Mouse (Mus musculus): ENCODE results near the gene Ripor3. TPM values are rescaled to one million over a fixed set of nuclear protein-coding genes. Genes with fewer than 3 reads are reported as not detected.

Ripor3 gene
- polyA plus RNA-seq, 1 experiment from 2014 or later, result 1.1 TPM

- Histone ChIP-seq H3K36me3 (ENCODE audit: insufficient read depth, low read length) (no peaks in the 10 kb centered on the region), H3K9ac (replicated peaks; ENCODE audit: low read depth) (no peak overlapping the region), H3K27ac (ENCODE audit: low read length) (peak overlapping the region; percentile 65), H3K4me3 (ENCODE audit: low read depth, low read length) (no peak overlapping the region), H3K4me1 (ENCODE audit: insufficient read depth, low read depth, low read length) (peaks cover 35% of the 10 kb centered on the region), H3K27me3 (replicated peaks; ENCODE audit: insufficient read depth, low read length) (no peaks in the 10 kb centered on the region), H3K4me2 (replicated peaks; ENCODE audit: low read depth, low read length) (no peak overlapping the region), H3K9me3 (ENCODE audit: low read length) (no peaks in the 10 kb centered on the region)
- DNase-seq (ENCODE audit: low spot score) (peak; percentile 58), ATAC-seq (no peak)
- 66% methylated on average over 13 of the region's 13 CpGs for WGBS
- TF ChIP-seq EP300 (IDR thresholded peaks at IDR 0.05) (no peak), CTCF (IDR thresholded peaks at IDR 0.05) (no peak)
Observed at GRCm38 (mm10) chr2:167951301-167952211, 58.9 kb downstream of the Ripor3 start.

- 52% methylated on average over 6 of the region's 6 CpGs for WGBS
Observed at GRCm38 (mm10) chr2:167950681-167951080, 59.7 kb downstream of the Ripor3 start.

GRCm38 (mm10) chr2:167949808-167950207 is 60.6 kb downstream of the Ripor3 start:
- no peaks in the 10 kb centered on the region for H3K9me3 ChIP-seq (ENCODE audit: low read length)
- H3K4me1 ChIP-seq (ENCODE audit: insufficient read depth, low read depth, low read length), result peaks cover 38% of the 10 kb centered on the region
- DNase-seq (ENCODE audit: low spot score) (no peak), ATAC-seq (no peak)
- H3K27ac ChIP-seq (ENCODE audit: low read length), result peak overlapping the region; percentile 82
- no peaks in the 10 kb centered on the region for H3K36me3 ChIP-seq (ENCODE audit: insufficient read depth, low read length)
- H3K27me3 ChIP-seq (replicated peaks; ENCODE audit: insufficient read depth, low read length), result no peaks in the 10 kb centered on the region
- H3K9ac ChIP-seq (replicated peaks; ENCODE audit: low read depth), result no peak overlapping the region
- 78% methylated on average over 2 of the region's 2 CpGs for WGBS
- no peak overlapping the region for H3K4me3 ChIP-seq (ENCODE audit: low read depth, low read length)
- TF ChIP-seq EP300 (IDR thresholded peaks at IDR 0.05) (no peak), CTCF (IDR thresholded peaks at IDR 0.05) (no peak)
- H3K4me2 ChIP-seq (replicated peaks; ENCODE audit: low read depth, low read length), result no peak overlapping the region

More at GRCm38 (mm10) chr2:167950681-167951080, 59.7 kb downstream of the Ripor3 start:
- H3K4me3 ChIP-seq (ENCODE audit: low read depth, low read length), result no peak overlapping the region
- no peaks in the 10 kb centered on the region for H3K27me3 ChIP-seq (replicated peaks; ENCODE audit: insufficient read depth, low read length)
- no peak for TF ChIP-seq CTCF (IDR thresholded peaks at IDR 0.05)
- peak; percentile 39; the same call in 1 of the 2 replicates for TF ChIP-seq EP300 (IDR thresholded peaks at IDR 0.05)
- H3K9me3 ChIP-seq (ENCODE audit: low read length), result no peaks in the 10 kb centered on the region
- H3K4me2 ChIP-seq (replicated peaks; ENCODE audit: low read depth, low read length), result no peak overlapping the region
- no peaks in the 10 kb centered on the region for H3K36me3 ChIP-seq (ENCODE audit: insufficient read depth, low read length)
- ATAC-seq (peak; percentile 32), DNase-seq (ENCODE audit: low spot score) (no peak)
- peak overlapping the region; percentile 82 for H3K27ac ChIP-seq (ENCODE audit: low read length)
- peaks cover 35% of the 10 kb centered on the region for H3K4me1 ChIP-seq (ENCODE audit: insufficient read depth, low read depth, low read length)
- no peak overlapping the region for H3K9ac ChIP-seq (replicated peaks; ENCODE audit: low read depth)

- no peaks in the 10 kb centered on the region for H3K27me3 ChIP-seq (replicated peaks; ENCODE audit: insufficient read depth, low read length)
- H3K9ac ChIP-seq (replicated peaks; ENCODE audit: low read depth), result no peak overlapping the region
- DNase-seq (ENCODE audit: low spot score), result peak; percentile 80
- peak overlapping the region; percentile 82 for H3K27ac ChIP-seq (ENCODE audit: low read length)
- peaks cover 42% of the 10 kb centered on the region for H3K4me1 ChIP-seq (ENCODE audit: insufficient read depth, low read depth, low read length)
- 24% methylated on average over 6 of the region's 6 CpGs for WGBS
- no peak overlapping the region for H3K4me2 ChIP-seq (replicated peaks; ENCODE audit: low read depth, low read length)
- no peak overlapping the region for H3K4me3 ChIP-seq (ENCODE audit: low read depth, low read length)
- H3K36me3 ChIP-seq (ENCODE audit: insufficient read depth, low read length), result no peaks in the 10 kb centered on the region
- no peaks in the 10 kb centered on the region for H3K9me3 ChIP-seq (ENCODE audit: low read length)
- TF ChIP-seq CTCF (IDR thresholded peaks at IDR 0.05) (no peak), EP300 (IDR thresholded peaks at IDR 0.05) (peak; percentile 51; the same call in 1 of the 2 replicates)
- ATAC-seq, result peak; percentile 44
Observed at GRCm38 (mm10) chr2:167949250-167949649, 61.2 kb downstream of the Ripor3 start.

- Histone ChIP-seq H3K27me3 (replicated peaks; ENCODE audit: insufficient read depth, low read length) (no peaks in the 10 kb centered on the region), H3K27ac (ENCODE audit: low read length) (peak overlapping the region; percentile 82), H3K36me3 (ENCODE audit: insufficient read depth, low read length) (no peaks in the 10 kb centered on the region), H3K4me1 (ENCODE audit: insufficient read depth, low read depth, low read length) (peaks cover 49% of the 10 kb centered on the region), H3K9ac (replicated peaks; ENCODE audit: low read depth) (no peak overlapping the region), H3K9me3 (ENCODE audit: low read length) (no peaks in the 10 kb centered on the region), H3K4me2 (replicated peaks; ENCODE audit: low read depth, low read length) (no peak overlapping the region), H3K4me3 (ENCODE audit: low read depth, low read length) (no peak overlapping the region)
- DNase-seq (ENCODE audit: low spot score) (no peak), ATAC-seq (no peak)
- TF ChIP-seq CTCF (IDR thresholded peaks at IDR 0.05) (no peak), EP300 (IDR thresholded peaks at IDR 0.05) (no peak)
- WGBS, result 61% methylated on average over 13 of the region's 13 CpGs
Observed at GRCm38 (mm10) chr2:167948557-167948956, 61.9 kb downstream of the Ripor3 start.

- Histone ChIP-seq H3K4me1 (ENCODE audit: insufficient read depth, low read depth, low read length) (peaks cover 54% of the 10 kb centered on the region), H3K27me3 (replicated peaks; ENCODE audit: insufficient read depth, low read length) (no peaks in the 10 kb centered on the region), H3K36me3 (ENCODE audit: insufficient read depth, low read length) (no peaks in the 10 kb centered on the region), H3K4me3 (ENCODE audit: low read depth, low read length) (no peak overlapping the region), H3K9me3 (ENCODE audit: low read length) (no peaks in the 10 kb centered on the region), H3K9ac (replicated peaks; ENCODE audit: low read depth) (no peak overlapping the region), H3K27ac (ENCODE audit: low read length) (peak overlapping the region; percentile 82), H3K4me2 (replicated peaks; ENCODE audit: low read depth, low read length) (no peak overlapping the region)
- WGBS, result 59% methylated on average over 6 of the region's 6 CpGs
- TF ChIP-seq CTCF (IDR thresholded peaks at IDR 0.05), result no peak
- no peak; the same call in 1 of the 2 replicates for TF ChIP-seq EP300 (IDR thresholded peaks at IDR 0.05)
- ATAC-seq (peak; percentile 86), DNase-seq (ENCODE audit: low spot score) (peak; percentile 91)
Observed at GRCm38 (mm10) chr2:167948047-167948446, 62.4 kb downstream of the Ripor3 start.

All from lung, postnatal 0 days (tissue).